32 mouse cellular contexts compared by ENCODE assay signal in the genomic region with DNA sequence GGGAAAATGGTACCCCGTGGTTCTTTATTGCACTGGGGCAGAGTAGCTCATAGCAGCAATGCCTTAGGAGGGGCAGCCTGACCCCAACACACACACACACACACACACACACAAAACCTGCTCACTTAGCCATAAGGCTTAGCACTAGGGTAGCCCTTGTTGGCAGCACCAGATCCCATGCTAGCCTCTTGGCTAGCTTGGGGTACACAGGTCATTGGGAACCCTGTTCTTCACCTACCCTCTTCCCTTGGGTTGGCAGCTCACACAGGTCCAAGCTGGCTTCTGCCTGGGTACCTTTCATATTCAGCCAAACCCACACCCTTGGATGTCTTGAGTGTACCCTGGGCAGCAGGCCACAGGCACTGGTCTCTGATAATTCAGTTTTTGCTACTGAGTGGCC. TPM values are rescaled to one million over a fixed set of nuclear protein-coding genes. Genes with fewer than 3 reads are reported as not detected.
"Had no signal": no experiment of that assay in that cellular context is flagged by ENCODE, and none has a peak within 500 bp of the region (broad histone marks: within the 10 kb centered on the region; RNA-seq: fewer than 3 reads in every experiment).

No protein-coding gene starts in this region.

- H3K27ac ChIP-seq: heart, adult 2 months; heart, embryonic 13.5 days; heart, embryonic 15.5 days; hindbrain, embryonic 13.5 days; hindbrain, embryonic 15.5 days; hindbrain, postnatal 0 days; kidney, embryonic 15.5 days; kidney, postnatal 0 days; limb, embryonic 13.5 days; limb, embryonic 15.5 days; liver, embryonic 12.5 days; liver, embryonic 14.5 days had no signal

- ATAC-seq: hindbrain, postnatal 0 days; liver, embryonic 12.5 days had no signal

- H3K9ac ChIP-seq: heart, embryonic 13.5 days; heart, embryonic 15.5 days; hindbrain, embryonic 13.5 days; hindbrain, embryonic 15.5 days; kidney, embryonic 15.5 days; limb, embryonic 13.5 days; limb, embryonic 15.5 days; liver, embryonic 12.5 days; liver, embryonic 14.5 days had no signal

- H3K27me3 ChIP-seq: heart, embryonic 13.5 days; heart, embryonic 15.5 days; hindbrain, embryonic 13.5 days; hindbrain, embryonic 15.5 days; kidney, embryonic 15.5 days; limb, embryonic 13.5 days; limb, embryonic 15.5 days; liver, embryonic 12.5 days had no signal

- H3K4me2 ChIP-seq: heart, embryonic 11.5 days; heart, embryonic 13.5 days; heart, embryonic 15.5 days; hindbrain, embryonic 13.5 days; hindbrain, embryonic 15.5 days; kidney, embryonic 15.5 days; limb, embryonic 13.5 days; limb, embryonic 15.5 days; liver, embryonic 12.5 days had no signal

- H3K4me3 ChIP-seq: heart, adult 2 months; heart, embryonic 13.5 days; heart, embryonic 15.5 days; hindbrain, embryonic 13.5 days; hindbrain, embryonic 15.5 days; kidney, embryonic 15.5 days; limb, embryonic 13.5 days; limb, embryonic 15.5 days; liver, embryonic 12.5 days had no signal

- DNase-seq: gastrocnemius, postnatal 14 days; gastrocnemius, postnatal 36 days; heart, adult 11 months; heart, adult 2 months; heart, postnatal 14 days; heart, postnatal 36 days; kidney, adult 11 months; kidney, adult 2 months; kidney, adult 9 months; kidney, postnatal 14 days; kidney, postnatal 36 days; layer of hippocampus, adult 9-11 months; layer of hippocampus, postnatal 36 days; left cerebral cortex, postnatal 4 days had no signal

- H3K9me3 ChIP-seq: heart, embryonic 13.5 days; heart, embryonic 15.5 days; hindbrain, embryonic 13.5 days; hindbrain, embryonic 15.5 days; kidney, embryonic 15.5 days; limb, embryonic 13.5 days; limb, embryonic 15.5 days; liver, embryonic 12.5 days had no signal

RNA-seq across cellular contexts. Expression of a gene that starts 11.3 kb away (rescaled TPM):
- polyA plus RNA-seq: heart, adult 2 months; heart, embryonic 11.5 days; heart, embryonic 13.5 days; heart, embryonic 15.5 days; heart, postnatal 0 days; hindbrain, embryonic 11.5 days; hindbrain, embryonic 13.5 days; hindbrain, embryonic 15.5 days; hindbrain, postnatal 0 days; intestine, embryonic 14.5 days; kidney, adult 2 months; kidney, embryonic 15.5 days; kidney, postnatal 0 days; large intestine, adult 2 months; limb, embryonic 11.5 days; limb, embryonic 13.5 days; limb, embryonic 15.5 days; liver, embryonic 12.5 days; liver, embryonic 14.5 days; liver, embryonic 16.5 days had no signal

RNA-seq across cellular contexts. Expression of a gene that starts 35.2 kb away (rescaled TPM):
- polyA plus RNA-seq: limb, embryonic 11.5 days had no signal
